Mouse (Mus musculus) left cerebral cortex, postnatal 36 days (tissue): ENCODE data around the gene Olfr658. TPM values are rescaled to one million over a fixed set of nuclear protein-coding genes. Genes with fewer than 3 reads are reported as not detected.

Source experiments
- DNase-seq, 2 experiments: peaks; one replicate each; pipeline ENCODE4 v3.0.0; 2021 to 2022; ENCODE audit warnings: low spot score in 2 of 2, mixed read lengths in 1 of 2
- intact Hi-C: fragments of 180-260 bp; cut with DNase I; formaldehyde crosslinking; loops from one replicate; pipeline ENCODE4 v1.15.1; 2025
- total RNA-seq, 2 experiments: library from RNA; stranded (reverse); gene quantifications; 2 replicates each; pipeline ENCODE4 v1.2.3; 2021

Olfr658 gene
- not detected for total RNA-seq

GRCm38 (mm10) chr7:104646841-104647482 lies at the start of gene Olfr658:
Gene Olfr658 (minus strand): TSS chr7:104647305.
- DNase-seq, result peak; percentile 4 to 5
- intact Hi-C loops, result no loop called here

- intact Hi-C loops, result no loop called here
- DNase-seq, result no peak
Observed at GRCm38 (mm10) chr7:104686201-104686600, 39.1 kb upstream of the Olfr658 start, which contains the start of gene Olfr661. Gene Olfr661 (plus strand): TSS chr7:104686501.

GRCm38 (mm10) chr7:104666453-104666852 lies 19.3 kb upstream of the Olfr658 start, which contains the start of gene Olfr659:
Gene Olfr659 (plus strand): TSS chr7:104666753.
- DNase-seq, result no peak
- intact Hi-C loops, result no loop called here

GRCm38 (mm10) chr7:104624494-104624893 lies 22.6 kb downstream of the Olfr658 start, which contains the start of gene Olfr657:
Gene Olfr657 (plus strand): TSS chr7:104624794.
- intact Hi-C loops, result no loop called here
- DNase-seq, result no peak

- no peak for DNase-seq
- intact Hi-C loops, result no loop called here
Observed at GRCm38 (mm10) chr7:104613655-104614054, 33.5 kb downstream of the Olfr658 start, which contains the start of gene Olfr656. Gene Olfr656 (plus strand): TSS chr7:104613955.

- DNase-seq, result no peak
- intact Hi-C loops, result no loop called here
Observed at GRCm38 (mm10) chr7:104604727-104605126, 42.4 kb downstream of the Olfr658 start.

GRCm38 (mm10) chr7:104603173-104603572 lies 43.9 kb downstream of the Olfr658 start:
- DNase-seq, result no peak

GRCm38 (mm10) chr7:104601679-104602078 lies 45.4 kb downstream of the Olfr658 start, which contains the start of gene Olfr655:
Gene Olfr655 (minus strand): TSS chr7:104601779.
- no peak for DNase-seq

More at GRCm38 (mm10) chr7:104603173-104603572, 43.9 kb downstream of the Olfr658 start:
- intact Hi-C loops, result no loop called here

More at GRCm38 (mm10) chr7:104601679-104602078, 45.4 kb downstream of the Olfr658 start, which contains the start of gene Olfr655:
- intact Hi-C loops, result no loop called here

Other genes starting within 250 kb of the Olfr658 start
- not detected for gene Trim30c, start 246.5 kb downstream of the Olfr658 start, total RNA-seq
- under 1 TPM; 0.69 to 0.93 TPM for gene Trim30a, start 182.1 kb downstream of the Olfr658 start, total RNA-seq
- gene Trim30d, start 139.5 kb downstream of the Olfr658 start, total RNA-seq, result under 1 TPM; 0.35 to 0.59 TPM
- not detected for gene Olfr651, start 97.2 kb downstream of the Olfr658 start, total RNA-seq
- not detected for gene Olfr652, start 86.4 kb downstream of the Olfr658 start, total RNA-seq
- gene Olfr653, start 70.0 kb downstream of the Olfr658 start, total RNA-seq, result not detected
- not detected for gene Olfr654, start 60.3 kb downstream of the Olfr658 start, total RNA-seq
- not detected for gene Olfr655, start 45.5 kb downstream of the Olfr658 start, total RNA-seq
- gene Olfr656, start 33.4 kb downstream of the Olfr658 start, total RNA-seq, result not detected
- gene Olfr657, start 22.5 kb downstream of the Olfr658 start, total RNA-seq, result not detected
- not detected for gene Olfr659, start 19.4 kb upstream of the Olfr658 start, total RNA-seq
- gene Olfr661, start 39.2 kb upstream of the Olfr658 start, total RNA-seq, result not detected
- gene Usp17le, start 130.2 kb upstream of the Olfr658 start, total RNA-seq, result not detected
- gene Usp17lb, start 195.3 kb upstream of the Olfr658 start, total RNA-seq, result not detected
- not detected for gene Usp17la, start 209.7 kb upstream of the Olfr658 start, total RNA-seq
- not detected for gene Olfr665, start 230.7 kb upstream of the Olfr658 start, total RNA-seq
- gene Olfr666, start 248.6 kb upstream of the Olfr658 start, total RNA-seq, result not detected